Mouse (Mus musculus) ZHBTc4 (cell line): ENCODE results near the gene Endov.
A peak's percentile ranks its signal among the peaks of the same experiment; 100 is the strongest.

ENCODE experiments used
- DNase-seq: peaks from one replicate; pipeline ENCODE4 v3.0.0-alpha.2; 2011; ENCODE audit warnings: low read depth, low spot score

Endov gene

DNA sequence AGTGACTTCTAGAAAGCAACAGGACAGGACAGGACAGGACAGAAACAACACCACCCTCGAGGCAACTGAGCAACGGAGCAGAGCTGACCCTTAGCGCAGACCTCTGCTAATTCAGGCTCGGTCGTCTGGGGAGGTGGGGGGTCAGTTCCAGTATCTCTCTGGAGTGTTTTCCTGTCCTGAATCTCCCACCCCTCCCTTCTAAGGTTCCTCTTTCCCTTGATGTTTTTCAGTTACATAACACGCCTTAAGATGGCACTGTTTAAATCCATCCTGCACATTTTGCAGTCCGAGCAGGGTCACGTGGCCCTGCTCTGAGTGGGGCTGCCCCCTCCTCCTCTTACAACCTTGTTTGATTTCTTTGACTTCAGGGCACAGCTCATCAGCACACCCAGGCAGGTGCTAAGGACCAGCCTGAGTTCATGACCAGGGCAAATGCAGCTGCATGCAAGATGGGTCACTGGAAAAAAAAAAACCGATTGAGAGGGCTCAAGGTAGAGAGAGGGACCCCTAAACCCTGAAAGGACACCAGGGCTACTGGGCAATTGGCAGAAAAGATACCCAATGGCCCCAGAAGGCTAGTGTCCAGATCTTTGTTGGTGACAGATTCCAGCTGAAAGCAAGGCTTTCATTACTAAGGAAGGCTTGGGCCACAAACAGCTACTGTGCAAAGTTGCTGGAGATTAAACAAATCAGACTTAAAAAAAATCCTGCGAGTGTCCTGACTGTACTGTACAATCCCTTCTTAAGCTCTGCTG lies 54.8 kb downstream of the Endov start:
- DNase-seq = peak; percentile 48

DNA sequence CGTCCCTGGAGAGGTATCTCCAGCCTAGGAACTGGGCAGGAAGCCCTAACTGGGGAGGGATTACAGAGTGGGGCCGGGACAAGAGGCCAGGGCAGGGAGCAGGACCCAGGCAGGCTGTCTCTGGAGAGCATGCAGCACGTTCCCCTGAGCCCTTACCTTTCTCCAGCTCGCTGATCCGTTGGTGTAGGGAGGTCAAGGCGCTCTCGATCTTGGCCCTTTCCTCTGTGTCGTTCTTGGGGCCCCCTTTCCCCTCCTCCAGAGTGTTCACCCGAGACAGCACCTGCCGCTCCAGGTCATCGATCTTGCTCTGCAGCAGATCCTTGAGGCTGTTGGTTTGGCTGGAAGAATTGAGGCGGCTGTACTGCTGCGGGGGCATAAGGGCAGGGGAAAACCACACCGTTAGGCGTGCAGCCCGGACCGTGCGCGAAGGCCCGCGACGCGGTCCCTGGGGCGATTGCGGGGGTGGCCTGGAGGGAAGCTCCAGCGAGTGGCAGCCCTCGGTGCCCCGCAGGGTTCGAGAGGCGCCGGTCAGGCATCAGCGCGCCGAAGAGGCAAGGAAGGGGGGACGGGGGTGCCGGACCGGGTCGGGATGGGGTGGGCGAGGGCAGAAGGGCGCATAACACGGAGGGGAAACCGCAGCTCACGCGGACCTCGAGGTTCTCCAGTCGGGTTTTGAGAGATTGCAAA lies 55.5 kb downstream of the Endov start:
- DNase-seq = peak; percentile 55

DNA sequence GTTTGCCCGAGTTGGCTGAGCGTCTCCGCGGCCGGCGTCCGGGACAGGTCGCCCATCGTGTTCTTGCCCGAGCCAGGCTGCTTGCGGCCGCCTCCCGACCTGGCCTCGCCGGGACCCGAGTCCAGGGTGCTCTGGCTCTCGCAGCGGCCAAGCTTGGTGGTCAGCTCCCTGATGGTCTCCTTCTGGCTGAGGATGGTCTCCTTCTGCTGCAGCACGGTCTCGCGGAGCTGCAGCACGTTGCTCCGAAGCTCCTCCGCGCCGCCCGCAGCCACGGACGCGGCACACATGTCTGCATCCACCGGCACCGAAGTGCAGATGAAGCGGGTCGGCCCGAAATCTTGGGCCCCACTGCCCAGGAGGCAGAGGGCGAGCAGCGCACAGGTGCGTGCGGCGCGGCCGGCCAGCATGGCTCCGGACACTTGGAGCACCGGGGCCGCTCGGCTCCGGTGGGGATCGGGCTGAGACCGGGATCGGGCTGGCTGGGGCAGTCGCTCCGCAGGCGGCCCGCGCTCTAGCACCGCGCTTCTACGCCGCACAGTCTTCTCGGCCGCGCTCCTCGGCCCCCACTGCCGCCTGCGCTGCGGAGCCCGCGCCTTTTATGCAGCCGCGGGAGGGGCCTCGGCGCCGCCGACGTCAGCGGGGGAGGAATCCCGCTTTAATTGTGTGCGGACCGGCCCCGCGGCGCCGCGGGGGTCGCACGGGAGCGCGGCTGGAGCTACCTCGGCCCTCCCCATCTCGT lies 56.2 kb downstream of the Endov start, which contains the start of gene Nptx1:
Gene Nptx1, minus strand, starts transcription at position 571 of the 739 bp plus-strand sequence.
- peak; percentile 67 for DNase-seq

DNA sequence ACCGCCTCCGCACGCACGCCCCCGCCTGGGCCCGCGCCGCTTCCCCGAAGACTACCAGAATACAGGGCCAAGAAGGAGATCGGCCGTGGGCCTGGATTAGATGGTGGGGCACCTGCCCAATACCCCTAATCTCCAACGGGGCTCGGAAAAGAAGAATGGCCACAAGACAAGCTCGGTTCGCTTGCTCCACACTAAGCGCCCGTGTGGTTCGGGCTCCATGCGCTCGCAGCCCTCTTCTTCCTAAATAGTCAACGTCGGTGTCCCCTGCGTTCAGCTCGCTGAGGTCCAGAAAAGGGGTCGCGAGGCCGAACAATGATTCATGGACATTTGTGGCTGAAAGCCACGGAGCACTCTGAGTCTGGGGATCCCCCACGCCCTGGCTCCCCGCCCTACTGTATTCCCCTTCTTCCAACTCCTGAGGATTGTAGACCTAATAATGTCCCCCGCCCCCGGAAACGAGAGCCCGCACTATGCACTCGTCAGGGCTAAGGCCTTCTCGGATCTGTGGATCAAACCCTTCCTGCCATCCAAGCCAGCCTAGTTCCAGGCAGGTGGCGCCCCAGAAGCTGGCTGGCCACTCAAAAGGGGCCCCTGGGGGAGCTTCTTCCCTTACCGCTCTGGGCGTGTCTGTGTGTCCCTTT lies 56.9 kb downstream of the Endov start:
- DNase-seq = peak; percentile 52

DNA sequence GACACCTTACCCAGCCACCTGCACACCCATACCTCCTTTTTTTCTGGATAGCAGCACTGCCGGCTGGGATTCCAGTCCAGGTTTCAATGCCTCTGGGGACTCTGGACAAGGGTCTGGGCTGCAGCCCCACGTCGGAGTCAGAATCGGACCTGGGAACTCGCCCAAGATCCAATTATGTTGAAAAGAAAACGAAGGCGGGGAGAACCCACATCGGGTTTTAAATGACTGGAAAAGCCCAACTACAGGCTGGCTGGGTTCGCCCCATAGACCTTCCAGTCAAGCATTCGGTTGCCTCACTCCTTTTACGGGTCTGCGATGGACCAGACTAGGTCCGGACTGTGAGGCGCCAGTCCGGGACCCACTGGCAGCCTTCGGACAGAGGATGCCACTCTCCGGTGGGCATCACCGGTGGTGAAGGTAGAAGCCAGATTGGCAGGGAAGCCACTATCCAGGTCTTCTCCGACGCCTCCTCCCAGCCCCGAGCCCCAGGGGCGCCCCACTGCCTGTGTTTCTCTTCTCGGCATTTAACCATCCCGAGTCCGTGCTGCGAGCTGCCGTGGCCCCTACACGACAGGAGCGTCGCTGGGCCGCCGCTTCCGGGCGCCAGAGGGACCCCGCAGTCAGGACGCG lies 57.7 kb downstream of the Endov start:
- DNase-seq = peak; percentile 45

DNA sequence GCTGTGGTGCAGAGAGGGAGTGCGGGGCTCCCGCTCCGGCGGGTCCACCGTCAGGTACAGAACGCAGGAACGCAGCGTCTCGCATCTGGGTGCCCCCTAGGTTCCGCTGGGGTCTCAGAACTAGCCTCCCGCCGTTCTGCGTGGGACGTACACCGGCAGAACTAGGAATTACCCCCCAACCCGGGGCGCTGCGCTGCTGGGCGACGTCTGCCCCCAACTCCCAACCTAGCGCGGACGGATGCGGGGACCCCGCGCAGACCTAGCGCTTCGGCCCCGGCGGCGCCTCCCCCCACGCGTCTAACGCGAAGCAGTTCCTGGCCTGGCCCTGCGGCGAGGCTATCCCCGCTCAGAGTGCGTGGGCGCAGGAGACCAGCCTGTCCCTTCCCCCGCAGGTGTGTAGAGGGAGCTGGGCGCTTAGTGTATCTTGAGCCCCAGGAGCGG lies 58.2 kb downstream of the Endov start:
- DNase-seq = peak; percentile 46

DNA sequence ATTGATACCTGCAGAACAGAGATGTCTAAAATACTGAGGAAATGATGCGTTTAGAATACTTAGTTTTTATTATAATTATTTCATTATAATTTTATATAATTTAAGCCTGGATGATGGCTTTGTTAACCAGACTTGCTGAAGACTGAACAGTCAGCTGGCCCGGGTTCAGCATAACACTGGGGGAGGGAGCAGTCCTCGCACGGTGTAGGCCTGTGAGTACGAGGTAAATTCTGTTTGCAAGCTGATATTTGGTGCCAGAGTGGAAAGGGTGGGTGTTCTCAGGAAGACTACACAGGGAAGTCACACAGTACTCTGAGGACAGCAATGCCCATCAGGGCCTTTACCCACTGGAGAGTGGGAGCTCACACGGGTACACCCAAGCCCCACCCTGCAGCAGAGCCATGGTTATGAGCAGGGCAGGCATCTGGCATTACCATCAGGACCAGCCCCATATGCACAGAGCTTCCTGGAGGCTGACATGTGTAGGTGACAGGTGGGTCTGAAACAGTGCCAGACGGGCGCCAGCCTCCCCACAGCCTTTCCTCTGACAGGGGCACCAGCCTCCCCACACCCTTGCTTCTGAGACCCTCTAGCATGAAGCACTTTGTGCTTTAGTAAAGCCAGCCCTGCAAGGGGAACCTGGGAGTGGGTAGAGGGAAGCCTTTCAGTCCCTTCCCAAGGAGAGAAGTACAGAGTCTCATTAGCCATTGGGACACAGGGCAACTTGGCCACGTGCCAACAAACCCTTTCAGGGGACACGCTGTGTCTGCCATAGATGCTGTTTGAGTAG lies 59.6 kb downstream of the Endov start:
- no peak for DNase-seq

DNA sequence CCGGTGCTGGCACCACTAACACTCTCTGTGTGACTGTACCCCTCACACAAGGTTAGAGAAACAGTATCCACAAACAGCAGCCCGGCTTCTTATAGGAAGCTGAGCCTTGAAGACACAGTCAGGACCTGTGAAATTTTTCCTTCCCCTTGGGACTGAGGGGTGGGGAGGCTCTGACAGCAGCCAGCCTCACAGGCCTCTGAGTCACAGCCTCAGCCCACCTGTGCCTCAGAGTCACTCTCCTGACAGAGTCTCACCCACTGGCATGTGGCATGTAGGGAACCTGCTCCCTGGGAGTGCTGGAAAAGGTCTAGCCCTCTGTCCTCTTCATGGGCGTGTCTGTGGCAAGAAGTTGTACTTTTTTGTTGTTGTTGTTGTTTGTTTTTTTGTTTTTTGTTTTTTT lies 60.3 kb downstream of the Endov start:
- no peak for DNase-seq

DNA sequence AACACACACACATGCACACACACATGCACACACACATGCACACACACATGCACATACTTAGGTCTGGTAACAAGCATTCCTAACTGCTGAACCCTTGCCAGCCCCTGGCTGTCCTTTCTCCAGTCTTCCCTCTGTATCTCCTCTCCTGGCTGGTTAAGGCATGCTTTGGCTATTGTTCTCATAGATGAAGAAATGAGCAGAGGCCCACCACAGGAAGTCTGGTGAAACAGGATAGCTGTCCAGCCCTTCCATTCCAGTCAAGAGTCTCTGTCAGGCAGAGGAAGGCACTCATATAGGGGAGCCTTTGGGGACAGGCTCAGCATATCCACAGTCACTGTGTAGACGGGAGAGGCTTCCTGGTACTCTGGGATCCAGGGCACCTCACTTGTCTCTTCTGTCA lies 61.2 kb downstream of the Endov start:
- no peak for DNase-seq

DNA sequence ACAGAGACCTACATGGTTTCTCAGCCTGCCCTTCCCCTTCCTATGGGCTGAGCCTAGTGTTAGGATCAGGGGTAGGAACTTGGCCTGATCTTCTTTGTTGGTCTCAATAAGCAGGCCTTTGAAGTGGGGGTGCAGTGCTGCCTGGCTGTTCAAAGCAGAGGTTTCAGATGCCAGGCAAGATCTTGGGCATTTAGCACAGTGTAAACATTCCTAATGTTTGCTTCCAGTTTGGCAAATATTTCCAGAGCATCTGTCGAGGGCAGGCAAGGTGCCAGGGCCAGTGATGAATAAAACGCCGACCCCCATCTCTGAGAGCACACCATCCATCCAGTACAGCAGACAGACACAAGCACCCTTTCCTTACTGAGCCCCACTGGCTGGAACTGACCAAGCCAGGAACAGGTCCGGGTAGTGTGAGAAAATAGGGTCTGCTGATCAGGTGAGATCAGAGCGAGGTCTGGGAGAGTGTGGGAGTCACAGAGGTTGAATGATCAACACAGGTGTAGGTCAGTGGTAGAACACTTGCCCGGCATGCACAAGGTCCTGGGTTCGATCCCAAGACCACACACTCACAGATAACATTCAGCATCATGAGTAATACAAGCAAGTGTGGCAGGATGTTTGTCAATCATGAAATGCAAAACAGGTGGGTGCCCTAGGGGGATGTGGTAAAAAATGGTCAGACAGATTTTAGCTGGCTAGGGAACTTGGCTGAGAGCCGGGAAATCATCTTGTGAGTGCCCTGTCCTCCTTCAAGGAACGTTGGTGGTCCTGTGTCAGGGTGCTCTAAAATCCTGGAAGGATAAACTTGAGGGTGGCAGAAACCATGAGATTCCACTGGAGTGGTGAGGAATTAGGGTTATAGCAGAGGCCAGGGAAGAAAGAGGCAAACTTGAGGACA lies 62.0 kb downstream of the Endov start:
- DNase-seq = no peak

DNA sequence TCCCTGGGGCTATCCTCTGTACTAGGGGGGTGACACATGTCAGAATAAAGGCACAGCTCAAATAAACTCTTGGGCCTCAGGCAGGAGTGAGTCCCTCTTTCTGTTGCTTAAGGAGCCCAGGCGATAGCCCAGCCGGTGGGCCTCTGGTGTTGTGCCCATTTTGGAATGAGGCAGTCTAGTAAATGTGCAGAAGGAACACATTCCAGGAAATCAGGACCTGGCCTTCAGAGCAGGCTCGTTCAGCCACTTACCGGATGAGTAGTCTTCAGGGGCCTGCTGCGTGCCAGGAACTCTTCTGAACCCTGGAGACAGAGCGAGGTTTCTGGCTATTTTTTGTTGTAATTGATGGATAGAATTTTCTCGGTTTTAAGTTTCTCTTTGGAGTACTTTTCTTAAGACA lies 63.6 kb downstream of the Endov start:
- no peak for DNase-seq

DNA sequence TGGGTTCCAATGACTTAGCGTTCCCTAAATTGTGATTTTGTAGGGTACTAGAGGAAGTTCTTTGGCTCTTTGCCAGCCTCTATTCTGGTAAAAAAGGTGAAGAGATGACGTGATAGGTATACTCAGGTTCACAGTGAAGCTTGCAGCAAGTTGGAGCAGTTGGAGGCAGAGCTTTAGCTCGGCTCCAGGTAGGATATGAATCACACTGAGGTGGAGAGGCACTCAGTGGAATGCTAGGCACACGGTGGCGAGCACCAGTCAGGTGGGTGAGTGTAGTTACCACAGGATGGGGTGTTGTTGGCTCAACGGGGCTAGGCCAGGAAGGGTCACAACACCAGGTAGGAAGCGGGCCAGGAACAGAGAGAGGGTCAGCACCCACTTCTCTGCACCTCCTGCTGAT lies 64.0 kb downstream of the Endov start:
- no peak for DNase-seq

DNA sequence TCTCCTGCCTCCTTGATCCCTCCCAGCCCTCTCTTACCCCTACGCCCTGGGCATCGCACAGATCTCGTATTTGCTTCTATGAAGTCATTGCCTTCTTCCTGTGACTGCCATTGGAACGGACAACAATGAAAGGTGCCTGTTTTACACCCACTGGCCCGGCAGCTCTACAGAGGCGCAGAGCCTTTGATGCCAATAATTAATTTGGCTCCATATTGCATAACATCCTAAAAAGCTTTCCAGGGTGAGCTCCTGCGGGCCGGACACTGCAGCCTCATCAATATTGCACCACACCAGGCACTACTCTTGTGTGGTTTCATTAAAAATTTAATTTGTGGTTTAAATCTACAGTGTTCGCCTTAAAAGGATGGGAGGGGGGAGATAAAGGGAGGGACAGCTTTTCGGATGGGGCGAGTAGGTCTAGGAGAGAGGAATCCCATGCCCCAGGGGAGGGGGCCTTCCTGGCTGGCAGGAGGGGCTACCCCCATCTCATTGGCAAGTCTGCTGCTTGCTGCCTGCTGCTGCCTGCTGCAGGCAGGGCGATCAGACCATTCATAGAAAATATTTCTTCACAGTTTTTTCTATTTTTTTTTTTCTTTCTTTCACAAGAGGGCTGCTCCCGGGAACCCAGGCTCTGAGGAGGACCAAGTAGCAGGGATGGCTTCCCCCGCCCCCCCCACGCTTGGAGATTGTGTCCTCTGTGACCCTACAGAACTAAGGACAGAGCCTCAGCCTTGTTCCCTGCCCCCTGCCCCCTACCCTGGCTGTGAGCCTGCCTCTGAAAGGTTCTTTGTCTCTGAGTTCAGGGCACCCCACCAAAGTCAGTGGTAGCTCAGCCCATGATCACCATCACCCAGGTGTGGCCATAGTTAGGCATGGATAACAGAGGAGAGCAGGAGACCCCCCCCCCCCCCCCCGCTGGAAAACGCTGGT lies 67.1 kb downstream of the Endov start:
- DNase-seq = no peak

DNA sequence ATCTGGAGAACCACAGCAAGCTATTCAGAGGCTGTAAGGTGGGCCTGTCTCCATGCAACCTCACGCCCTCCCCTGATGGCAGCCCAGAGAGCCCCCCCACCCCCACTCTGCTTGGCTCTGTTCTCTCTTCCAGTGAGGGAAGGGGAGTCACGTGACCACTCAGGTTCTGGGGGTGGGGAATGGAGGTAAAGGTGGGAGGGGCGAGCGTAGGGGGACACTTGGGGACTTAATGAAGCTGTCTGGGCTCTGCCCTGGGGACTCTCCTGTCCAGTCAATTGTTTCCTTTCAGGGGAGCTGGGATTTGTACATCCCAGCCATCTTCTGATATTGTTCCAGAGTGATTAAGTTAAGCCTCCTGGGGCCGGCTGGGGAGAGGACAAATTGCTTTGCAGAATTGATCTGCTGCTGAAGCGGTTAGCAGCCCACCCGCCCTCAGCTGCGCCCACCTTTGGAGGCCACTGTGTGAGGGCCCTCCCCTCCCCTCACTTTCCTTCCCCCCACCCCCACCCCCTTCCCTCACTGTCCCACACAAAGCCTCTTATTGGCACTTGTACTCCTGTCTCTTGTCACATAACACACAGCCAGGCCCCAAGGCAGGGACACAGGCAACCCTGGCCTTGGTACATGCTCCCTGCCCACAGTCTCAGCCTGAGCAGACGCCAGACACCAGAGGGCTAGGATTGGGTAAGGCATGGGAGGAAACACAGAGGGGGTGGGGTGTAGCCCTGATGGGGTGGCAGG lies 67.9 kb downstream of the Endov start:
- peak; percentile 60 for DNase-seq
